Mouse (Mus musculus): ENCODE measurements around the gene Traf4. TPM values are rescaled to one million over a fixed set of nuclear protein-coding genes. Genes with fewer than 3 reads are reported as not detected.

Gene Traf4
- polyA plus RNA-seq, 1 experiment, result 26.1 TPM

Other genes starting within 250 kb of the Traf4 start
- gene Sez6, start 234.8 kb downstream of the Traf4 start, polyA plus RNA-seq (2012; rRNA removed), result 0.09 and 0.21 TPM in 2 replicates
- gene Phf12, start 182.8 kb downstream of the Traf4 start, polyA plus RNA-seq (2012; rRNA removed), result 36.4 and 53.7 TPM in 2 replicates
- gene Dhrs13, start 133.3 kb downstream of the Traf4 start, polyA plus RNA-seq (2012; rRNA removed), result 2.2 and 2.5 TPM in 2 replicates
- 108 and 126 TPM in 2 replicates for gene Flot2, start 127.7 kb downstream of the Traf4 start, polyA plus RNA-seq (2012; rRNA removed)
- gene Eral1, start 85.2 kb downstream of the Traf4 start, polyA plus RNA-seq (2012; rRNA removed), result 23.0 and 28.0 TPM in 2 replicates
- 6.1 and 10.1 TPM in 2 replicates for gene Fam222b, start 70.9 kb downstream of the Traf4 start, polyA plus RNA-seq (2012; rRNA removed)
- gene Nek8, start 11.1 kb upstream of the Traf4 start, polyA plus RNA-seq (2012; rRNA removed), result 14.4 and 19.7 TPM in 2 replicates
- 24.1 and 33.5 TPM in 2 replicates for gene Tlcd1, start 11.1 kb upstream of the Traf4 start, polyA plus RNA-seq (2012; rRNA removed)
- gene Rpl23a, start 18.0 kb upstream of the Traf4 start, polyA plus RNA-seq (2012; rRNA removed), result 2,424 and 3,048 TPM in 2 replicates
- 66.7 and 79.2 TPM in 2 replicates for gene Rab34, start 22.8 kb upstream of the Traf4 start, polyA plus RNA-seq (2012; rRNA removed)
- gene Proca1, start 27.8 kb upstream of the Traf4 start, polyA plus RNA-seq (2012; rRNA removed), result 3.0 and 3.4 TPM in 2 replicates
- 111 and 138 TPM in 2 replicates for gene Sdf2, start 80.2 kb upstream of the Traf4 start, polyA plus RNA-seq (2012; rRNA removed)
- gene Supt6, start 80.4 kb upstream of the Traf4 start, polyA plus RNA-seq (2012; rRNA removed), result 14.5 and 28.6 TPM in 2 replicates
- 94.2 and 96.9 TPM in 2 replicates for gene 2610507B11Rik, start 96.2 kb upstream of the Traf4 start, polyA plus RNA-seq (2012; rRNA removed)
- 0.28 and 0.55 TPM in 2 replicates for gene BC030499, start 125.3 kb upstream of the Traf4 start, polyA plus RNA-seq (2012; rRNA removed)
- 1.4 and 1.7 TPM in 2 replicates for gene Spag5, start 135.9 kb upstream of the Traf4 start, polyA plus RNA-seq (2012; rRNA removed)
- 3.3 and 4.1 TPM in 2 replicates for gene Aldoc, start 157.4 kb upstream of the Traf4 start, polyA plus RNA-seq (2012; rRNA removed)
- gene Pigs, start 162.8 kb upstream of the Traf4 start, polyA plus RNA-seq (2012; rRNA removed), result 44.2 and 44.9 TPM in 2 replicates
- gene Unc119, start 177.9 kb upstream of the Traf4 start, polyA plus RNA-seq (2012; rRNA removed), result 91.5 and 94.3 TPM in 2 replicates
- 0.08 and 0.15 TPM in 2 replicates for gene Foxn1, start 221.0 kb upstream of the Traf4 start, polyA plus RNA-seq (2012; rRNA removed)